Mouse (Mus musculus): ENCODE data around the gene Msrb1.

DNA sequence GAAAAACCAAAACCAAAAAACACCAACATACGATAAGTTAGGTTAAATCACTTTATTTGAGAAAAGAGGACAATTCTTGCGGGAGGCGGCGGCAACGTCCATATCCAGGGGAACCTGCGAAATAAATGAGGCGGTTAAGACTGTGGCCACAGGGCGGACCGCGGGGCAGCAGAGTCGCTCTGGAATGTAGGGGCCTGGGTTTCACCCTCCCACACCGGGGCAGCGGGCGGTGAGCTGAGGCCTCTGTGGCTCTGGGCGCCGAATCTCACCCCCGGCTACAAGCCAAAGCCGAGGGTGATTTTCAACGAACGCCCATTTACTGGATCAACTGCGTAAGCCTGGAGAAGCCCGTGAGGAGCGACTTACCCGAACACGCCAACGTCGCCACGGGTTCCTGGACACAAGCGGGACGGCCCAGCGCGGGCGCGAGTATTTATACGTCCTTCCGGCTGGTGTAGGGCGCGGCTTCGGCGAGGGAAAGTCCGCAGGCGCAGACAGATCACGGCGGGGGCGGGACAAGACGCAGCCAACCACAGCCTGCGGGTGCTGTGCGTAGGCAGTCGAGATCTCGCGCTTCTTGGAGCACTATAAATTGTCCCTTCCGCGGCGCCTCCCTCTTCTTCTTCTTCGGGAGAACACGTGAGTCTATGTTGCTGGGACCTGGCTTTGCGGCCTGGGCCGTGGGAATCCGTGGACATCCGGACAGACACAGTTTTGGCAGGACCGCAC, 16.8 kb upstream of the Msrb1 start:
- 0 out of 2 replicates have a peak, but pooled peaks have one; percentile 8 for TF ChIP-seq CTCF (IDR thresholded peaks at IDR 0.05; ENCODE audit: control insufficient read depth, insufficient read depth, insufficient replicate concordance, low read depth, low read length)
- TF ChIP-seq POLR2A (IDR thresholded peaks at IDR 0.05; ENCODE audit: control insufficient read depth, low read depth, low read length): peak; percentile 99

Measured in testis, adult 2 months (tissue).